Mouse (Mus musculus): ENCODE measurements around the gene Shb. TPM values are rescaled to one million over a fixed set of nuclear protein-coding genes. Genes with fewer than 3 reads are reported as not detected.

The Shb gene
- 10 to 100 TPM; 15.4 to 16.6 TPM for total RNA-seq (2021)

- DNase-seq, result no peak
These were observed at the start of gene Shb for GRCm38 (mm10) chr4:45532375-45532774. Gene Shb (minus strand): TSS chr4:45532470.

GRCm38 (mm10) chr4:45581095-45581494 lies 48.8 kb upstream of the Shb start:
- no peak for DNase-seq

- no peak for DNase-seq
These were observed 46.5 kb upstream of the Shb start for GRCm38 (mm10) chr4:45578554-45579370.

- no peak for DNase-seq
These were observed 45.4 kb upstream of the Shb start for GRCm38 (mm10) chr4:45577631-45578030.

DNA sequence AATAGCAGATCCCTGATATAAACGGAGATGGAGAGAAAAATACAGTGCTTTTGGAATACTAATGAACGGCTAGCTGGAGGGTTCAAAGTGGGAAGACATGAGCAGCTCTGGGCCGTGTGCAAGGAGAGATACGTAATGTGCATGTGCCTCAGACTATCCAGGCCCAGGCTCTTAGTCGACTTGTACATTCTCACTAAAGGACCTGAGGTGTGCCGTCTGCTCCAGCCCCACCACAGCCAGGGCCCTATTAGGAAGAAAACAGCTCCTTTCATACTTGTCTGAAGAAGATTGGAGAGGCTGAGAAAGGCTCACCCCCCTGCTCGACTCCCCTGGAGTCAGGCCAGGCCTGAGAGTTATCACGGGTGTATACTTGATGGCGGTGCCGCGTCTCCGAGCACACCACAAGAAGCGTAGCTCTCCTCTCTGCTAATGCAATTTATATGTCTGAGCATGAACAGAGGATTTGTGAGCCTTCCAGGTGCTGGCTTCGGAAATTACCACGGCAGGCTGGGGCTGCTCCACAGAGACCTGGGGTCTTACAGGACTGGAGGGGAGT lies 42.4 kb upstream of the Shb start:
- no peak for DNase-seq

- DNase-seq, result peak in 1 of 2 experiments; percentile 20
These were observed 37.3 kb upstream of the Shb start for GRCm38 (mm10) chr4:45569521-45569920.

GRCm38 (mm10) chr4:45558211-45558610 lies 25.9 kb upstream of the Shb start:
- no peak for DNase-seq

- no peak for DNase-seq
These were observed 20.3 kb upstream of the Shb start for GRCm38 (mm10) chr4:45552571-45552970.

DNA sequence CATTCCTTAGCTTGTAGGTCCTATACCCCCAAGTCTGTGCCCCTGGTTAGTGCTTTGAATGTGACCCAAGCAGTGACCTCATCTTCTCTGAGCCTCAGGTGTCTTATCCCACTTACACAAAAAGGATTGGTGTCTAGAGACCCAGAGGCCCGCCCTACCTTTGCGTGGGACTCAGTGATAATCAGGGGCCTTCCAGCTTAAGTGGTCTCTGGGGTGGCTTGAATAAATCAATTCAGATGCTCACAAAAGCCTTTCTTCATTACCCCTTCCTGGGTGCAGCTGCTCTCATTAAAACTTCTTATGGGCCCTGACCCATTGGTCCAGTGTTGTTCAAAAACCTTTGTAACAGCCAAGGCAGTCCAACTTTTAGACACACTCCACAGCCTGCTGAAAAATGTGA lies 18.7 kb upstream of the Shb start:
- no peak for DNase-seq

DNA sequence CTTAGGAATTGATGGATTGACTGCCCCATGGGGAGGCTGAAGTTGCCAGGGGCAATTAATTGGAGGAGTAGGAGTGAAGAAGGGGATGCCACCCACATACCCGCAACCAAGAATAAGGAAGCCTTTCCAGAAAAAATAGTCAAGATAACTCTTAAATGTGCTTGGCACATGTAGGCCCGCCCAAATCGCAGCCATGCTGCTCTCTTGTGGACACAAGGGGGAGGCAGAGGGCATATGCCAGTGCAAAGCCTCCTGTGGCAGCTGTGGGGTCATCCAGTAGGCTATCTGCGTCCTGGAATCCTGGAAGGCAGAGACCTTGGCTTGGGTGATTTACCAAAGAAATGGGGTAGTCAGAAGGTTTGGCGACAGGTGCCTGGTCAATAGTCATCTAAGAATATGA lies 17.2 kb upstream of the Shb start:
- DNase-seq, result no peak

DNA sequence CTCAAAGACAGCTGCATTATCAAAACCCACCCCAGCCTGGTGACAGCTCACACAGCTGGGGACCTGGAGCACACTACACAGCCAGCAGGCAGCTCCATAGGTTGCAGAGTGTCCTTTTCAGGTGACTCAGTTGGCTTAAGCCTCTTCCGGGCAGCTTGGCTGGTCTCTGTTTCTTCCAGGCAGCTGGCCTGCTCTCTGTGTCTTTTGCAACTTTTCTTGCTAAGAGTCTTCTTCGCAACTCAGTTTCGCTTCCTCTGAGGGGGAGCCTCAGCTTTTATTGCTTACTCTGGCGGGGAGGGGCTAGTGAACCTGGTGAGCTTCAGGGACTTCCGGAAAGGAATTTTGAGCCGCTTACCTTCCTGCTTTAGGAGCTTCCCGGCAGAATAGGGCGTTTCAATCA lies 13.6 kb upstream of the Shb start:
- DNase-seq, result no peak

DNA sequence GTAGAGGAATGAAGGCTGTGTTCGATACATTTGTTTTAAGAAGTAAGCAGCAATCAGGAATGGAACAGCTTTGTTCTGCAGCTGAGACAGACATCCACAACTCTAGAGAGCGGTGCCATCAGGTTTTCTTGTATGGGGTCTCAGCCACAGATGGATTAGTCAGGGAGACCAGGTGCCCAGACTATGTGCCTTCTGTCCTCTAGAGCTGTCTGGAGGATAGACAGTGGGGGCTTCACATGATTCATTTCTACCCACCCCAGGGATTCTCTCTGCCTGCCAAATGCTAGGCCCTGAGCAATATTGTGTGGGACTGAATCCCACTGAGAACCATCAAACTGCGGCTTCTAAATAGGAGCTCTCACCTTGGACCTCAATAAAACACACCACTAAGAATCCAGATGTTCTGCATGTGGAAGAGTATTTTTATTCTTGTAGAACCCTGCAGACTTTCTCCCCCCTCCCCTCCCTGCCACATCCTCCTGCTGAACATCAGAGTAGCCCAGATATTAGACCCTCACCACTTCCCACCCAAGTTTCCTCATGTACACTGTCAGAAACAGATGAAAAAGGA lies 11.3 kb upstream of the Shb start:
- peak in 1 of 2 experiments; percentile 33 for DNase-seq

DNA sequence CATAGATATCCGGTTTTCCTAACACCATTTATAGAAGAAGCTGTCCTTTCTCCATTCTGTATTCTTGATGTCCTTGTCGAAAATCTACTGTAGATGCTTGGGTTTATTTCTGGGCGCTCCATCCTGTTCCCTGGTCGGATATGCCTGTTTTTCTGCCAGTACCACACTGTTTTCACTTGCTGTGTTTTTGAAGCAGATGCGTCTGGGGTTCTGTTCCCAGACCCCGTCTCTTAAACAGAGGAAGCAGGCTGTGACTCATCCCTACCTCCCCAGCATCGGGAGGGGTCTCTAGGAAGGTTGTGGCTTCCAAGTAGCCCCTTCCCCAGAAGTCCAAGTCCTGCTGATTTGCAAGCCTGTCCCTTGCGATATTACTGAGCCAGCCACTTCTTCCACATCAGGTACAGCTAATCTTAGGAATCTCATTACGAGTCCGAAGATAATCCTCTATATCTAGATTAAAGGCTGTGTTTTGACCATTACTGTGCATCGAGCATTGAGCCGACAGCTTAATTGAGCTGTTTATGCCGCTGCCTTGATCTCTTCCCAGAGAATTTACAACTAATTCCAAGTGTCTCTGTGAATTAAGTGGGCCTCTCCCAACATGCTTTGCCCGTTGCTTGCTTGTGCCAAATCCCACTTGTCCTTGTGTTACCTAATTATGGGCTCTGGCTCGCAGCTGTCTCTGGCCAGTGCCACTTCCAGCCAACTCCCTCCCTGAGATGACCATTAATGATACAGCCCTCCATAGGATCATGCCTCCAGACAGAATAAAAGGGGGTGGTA lies 8.1 kb upstream of the Shb start:
- DNase-seq, result no peak

GRCm38 (mm10) chr4:45539187-45539586 lies 6.9 kb upstream of the Shb start:
- no peak for DNase-seq

GRCm38 (mm10) chr4:45533436-45533940 lies 1.2 kb upstream of the Shb start:
- no peak for DNase-seq

- peak; percentile 87 to 88 for DNase-seq
These were observed 1.4 kb downstream of the Shb start for GRCm38 (mm10) chr4:45530662-45531542.

DNA sequence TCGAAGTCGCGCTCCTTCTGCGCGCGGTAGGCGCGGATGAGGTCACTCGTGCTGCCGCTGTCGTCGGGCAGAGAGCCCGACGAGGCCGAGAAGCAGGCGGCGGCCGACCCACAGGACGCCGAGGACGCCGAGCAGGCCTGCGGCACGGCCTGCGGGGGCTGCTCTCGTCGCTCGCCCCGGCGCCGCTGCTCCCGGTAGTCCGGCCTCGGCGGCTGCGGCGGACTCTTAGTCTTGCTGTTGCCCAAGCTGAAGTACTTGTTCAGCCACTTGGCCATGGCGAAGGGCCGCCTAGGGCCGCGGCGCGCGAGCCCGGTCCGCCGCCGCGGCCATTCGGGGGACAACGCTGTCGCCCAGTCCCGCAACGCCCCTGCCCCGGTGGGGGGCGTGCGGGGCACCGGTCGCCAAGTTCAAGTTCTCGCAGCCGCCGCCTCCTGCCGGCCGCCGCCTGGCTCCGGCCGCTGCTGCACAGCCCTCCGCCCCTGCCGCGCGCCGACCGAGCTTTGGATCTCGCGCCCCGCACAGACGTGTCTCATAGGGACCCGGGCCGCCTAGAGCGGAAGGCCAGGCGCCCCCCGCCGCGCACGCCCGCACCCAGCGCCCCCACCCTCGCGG lies 2.2 kb downstream of the Shb start:
- no peak for DNase-seq

DNA sequence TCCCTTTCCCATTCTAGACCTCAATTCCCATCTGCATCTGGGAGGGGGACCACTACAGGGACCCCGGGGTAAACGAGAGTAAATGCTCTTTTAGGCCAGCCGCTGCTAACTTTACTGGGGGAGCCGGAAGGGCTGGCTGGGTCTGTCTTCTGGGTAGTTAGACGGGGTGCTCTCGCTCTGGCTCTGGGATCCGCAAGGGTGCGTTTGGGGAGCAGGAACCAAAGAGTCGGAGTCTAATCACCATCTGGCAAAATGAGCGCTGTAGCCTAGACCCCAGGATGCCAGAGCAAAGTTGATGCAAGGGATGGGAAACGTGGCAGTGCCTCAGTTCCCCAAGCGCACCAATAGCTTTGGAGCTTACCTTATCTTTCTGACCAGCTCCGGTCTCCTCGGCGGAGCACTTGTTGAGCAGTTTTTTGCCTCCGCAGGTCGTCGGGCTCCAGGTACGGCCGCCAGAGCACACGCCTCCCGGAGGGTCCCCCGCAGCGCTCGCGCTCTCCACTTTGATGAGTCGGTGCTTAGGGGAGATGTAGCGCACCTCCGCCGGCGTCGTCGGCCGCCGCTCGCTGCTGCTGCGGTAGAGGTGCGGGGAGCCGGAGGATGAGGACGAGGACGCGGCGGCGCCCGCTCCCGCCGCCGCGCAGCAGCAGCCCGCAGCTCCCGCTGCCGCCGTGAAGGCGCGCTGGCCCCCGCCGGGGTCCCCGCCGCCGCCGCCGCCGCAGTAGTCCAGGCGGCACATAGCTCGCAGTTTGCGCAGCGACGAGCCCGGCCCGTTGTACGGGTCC lies 2.9 kb downstream of the Shb start:
- no peak for DNase-seq

DNA sequence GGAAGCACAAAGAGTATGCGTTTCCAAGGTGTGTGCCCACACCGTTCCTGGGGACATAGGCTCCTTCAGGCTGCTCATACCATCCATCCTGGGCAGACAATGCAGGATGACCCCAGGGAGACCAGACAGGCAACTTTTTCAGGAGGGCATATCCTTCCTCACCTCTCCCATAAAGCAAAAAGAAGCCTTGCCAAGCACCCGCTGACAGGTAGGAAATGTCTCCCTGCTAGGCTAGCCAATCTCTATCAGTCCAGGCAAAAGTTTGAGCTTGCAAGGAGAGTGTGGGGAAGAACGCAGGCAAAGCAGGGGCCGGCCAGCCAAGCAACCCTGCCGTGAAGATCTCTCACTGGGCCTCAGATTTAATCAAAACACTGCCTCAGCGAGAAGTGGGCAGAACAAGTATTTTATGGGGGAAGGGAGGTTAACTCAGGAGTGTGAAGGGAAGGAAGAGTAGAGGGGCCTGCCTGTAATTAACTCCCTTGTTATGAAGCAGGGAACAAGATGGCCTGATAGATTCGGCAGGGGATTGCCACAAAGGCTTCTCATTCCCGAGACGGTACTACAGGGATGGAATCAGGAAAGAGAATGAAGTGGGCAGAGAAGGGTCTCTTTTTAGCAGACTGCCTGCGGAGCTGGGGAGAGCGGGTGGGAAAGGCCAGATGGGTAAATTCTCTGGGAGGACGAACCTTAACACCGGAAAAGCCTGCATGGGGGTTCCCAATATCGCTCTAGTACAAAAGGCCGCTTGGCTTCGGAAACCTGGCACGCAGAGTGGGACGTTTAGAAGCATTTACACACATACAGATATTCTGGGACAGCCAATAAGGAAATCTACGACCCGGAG lies 3.7 kb downstream of the Shb start:
- no peak for DNase-seq
